Mouse (Mus musculus) embryonic fibroblast, embryonic 13.5 days (primary cell): ENCODE measurements around the gene Zdhhc19.

ENCODE experiments used
- CTCF ChIP-seq: IDR thresholded peaks from 2 replicates; pipeline ENCODE4 v1.5.1; 2011; ENCODE audit warnings: mild to moderate bottlenecking, control low read depth, low read length, moderate library complexity, borderline replicate concordance; ENCODE audit not compliant: insufficient read depth
- POLR2A ChIP-seq: IDR thresholded peaks from 2 replicates; pipeline ENCODE4 v1.6.1; 2011; ENCODE audit warnings: low read depth, mild to moderate bottlenecking, control low read depth, low read length, moderate library complexity

- TF ChIP-seq CTCF (no peak), POLR2A (no peak)
Measured at GRCm38 (mm10) chr16:32486046-32486445, 10.0 kb upstream of the Zdhhc19 start.
